Mouse (Mus musculus) ES-E14 (cell line): ENCODE data around the gene Hspb11. TPM values are rescaled to one million over a fixed set of nuclear protein-coding genes. Genes with fewer than 3 reads are reported as not detected.

Source experiments
- DNase-seq: peaks from one replicate; pipeline ENCODE4 v3.0.0-alpha.2; 2013; ENCODE audit warnings: low read depth, low spot score
- H3K27ac ChIP-seq: 2 replicates; pipeline ENCODE4 v1.5.1; 2012; ENCODE audit warnings: low read depth, mild to moderate bottlenecking, low read length, moderate library complexity, mixed read lengths; ENCODE audit not compliant: poor library complexity, insufficient read depth, severe bottlenecking
- H3K36me3 ChIP-seq: 2 replicates; pipeline ENCODE4 v1.6.1; 2012; ENCODE audit warnings: mild to moderate bottlenecking, low read length, moderate library complexity, mixed read lengths; ENCODE audit not compliant: control insufficient read depth, poor library complexity, insufficient read depth, severe bottlenecking
- H3K4me1 ChIP-seq, 2 experiments: fragments of 150-350 bp in 1 of 2; sonication (generic) in 1 of 2; 2 replicates each; pipeline ENCODE4 v1.6.1; 2012; ENCODE audit warnings: low read length in 2 of 2, mild to moderate bottlenecking in 1 of 2, mixed read lengths in 1 of 2; ENCODE audit not compliant: control insufficient read depth in 2 of 2, insufficient read depth in 2 of 2, poor library complexity in 1 of 2
- H3K4me3 ChIP-seq, 2 experiments: fragments of 150-350 bp in 1 of 2; sonication (generic) in 1 of 2; 2 replicates each; pipeline ENCODE4 v1.5.1; 2012; ENCODE audit warnings: low read length in 2 of 2, low read depth in 1 of 2, mild to moderate bottlenecking in 1 of 2, mixed read lengths in 1 of 2; ENCODE audit not compliant: insufficient read depth in 1 of 2, poor library complexity in 1 of 2, severe bottlenecking in 1 of 2
- H3K9ac ChIP-seq: 2 replicates; pipeline ENCODE4 v1.6.1; 2012; ENCODE audit warnings: low read depth, mild to moderate bottlenecking, low read length, mixed read lengths; ENCODE audit not compliant: poor library complexity, insufficient read depth, severe bottlenecking
- H3K9me3 ChIP-seq: fragments of 150-350 bp; sonication (generic); 2 replicates; pipeline ENCODE4 v1.6.1; 2012; ENCODE audit warnings: low read depth, mild to moderate bottlenecking, low read length; ENCODE audit not compliant: control insufficient read depth, insufficient read depth
- CHD2 ChIP-seq: IDR thresholded peaks from 2 replicates; pipeline ENCODE4 v1.6.1; 2014; ENCODE audit warnings: mild to moderate bottlenecking, low read depth, low read length, inconsistent platforms
- HCFC1 ChIP-seq: IDR thresholded peaks from 2 replicates; pipeline ENCODE4 v1.6.1; 2012; ENCODE audit warnings: low read length, inconsistent platforms, borderline replicate concordance; ENCODE audit not compliant: insufficient read depth
- MAFK ChIP-seq: IDR thresholded peaks from 2 replicates; pipeline ENCODE4 v1.6.1; 2014; ENCODE audit warnings: mild to moderate bottlenecking, low read depth, low read length, inconsistent platforms; ENCODE audit not compliant: insufficient read depth
- ZC3H11A ChIP-seq: IDR thresholded peaks from 2 replicates; pipeline ENCODE4 v1.6.1; 2012; ENCODE audit warnings: low read depth, mild to moderate bottlenecking, inconsistent platforms, low read length, borderline replicate concordance
- ZNF384 ChIP-seq: IDR thresholded peaks from 2 replicates; pipeline ENCODE4 v1.6.1; 2012; ENCODE audit warnings: low read depth, low read length, inconsistent platforms
- in situ Hi-C, 2 experiments: fragments of 600-800 bp; cut with MboI; formaldehyde crosslinking; loops; one replicate each; pipeline ENCODE4 v1.15.1; 2025; ENCODE audit warnings: low sequenced_read_pairs in 2 of 2, inconsistent platforms in 1 of 2; ENCODE audit not compliant: unreplicated experiment in 2 of 2
- total RNA-seq: library from RNA; depleted of rRNA; stranded (reverse); fragments of 300-350 nt; gene quantifications from 2 replicates; pipeline ENCODE4 v1.2.3, GENCODE M21; 2012

Gene Hspb11
- total RNA-seq, 1 experiment, result 9.4 TPM

- H3K9ac ChIP-seq, result no peak overlapping the region
- no peak for TF ChIP-seq HCFC1
- TF ChIP-seq MAFK, result no peak
- no peak for TF ChIP-seq CHD2
- TF ChIP-seq ZC3H11A, result no peak
- no peak for TF ChIP-seq ZNF384
- no peaks in the 10 kb centered on the region for H3K4me1 ChIP-seq
- H3K27ac ChIP-seq, result no peak overlapping the region
- no peak for DNase-seq
- in situ Hi-C loops, result no loop called here
- H3K4me3 ChIP-seq, result no peak overlapping the region
- H3K36me3 ChIP-seq, result no peaks in the 10 kb centered on the region
- H3K9me3 ChIP-seq, result no peaks in the 10 kb centered on the region
Observed at GRCm38 (mm10) chr4:107211465-107211864, 41.9 kb upstream of the Hspb11 start.

- no peak overlapping the region for H3K4me3 ChIP-seq
- in situ Hi-C loops, result no loop called here
- TF ChIP-seq ZNF384, result no peak
- TF ChIP-seq HCFC1, result no peak
- no peak for TF ChIP-seq CHD2
- TF ChIP-seq ZC3H11A, result no peak
- no peak for TF ChIP-seq MAFK
- no peaks in the 10 kb centered on the region for H3K4me1 ChIP-seq
- no peaks in the 10 kb centered on the region for H3K36me3 ChIP-seq
- H3K9ac ChIP-seq, result no peak overlapping the region
- H3K9me3 ChIP-seq, result no peaks in the 10 kb centered on the region
- no peak for DNase-seq
- H3K27ac ChIP-seq, result no peak overlapping the region
Observed at GRCm38 (mm10) chr4:107211936-107212335, 41.5 kb upstream of the Hspb11 start.

- Histone ChIP-seq H3K9ac (no peak overlapping the region), H3K9me3 (no peaks in the 10 kb centered on the region), H3K4me3 (no peak overlapping the region), H3K36me3 (no peaks in the 10 kb centered on the region), H3K27ac (no peak overlapping the region), H3K4me1 (no peaks in the 10 kb centered on the region)
- TF ChIP-seq HCFC1, result no peak
- TF ChIP-seq CHD2, result no peak
- no peak for DNase-seq
- in situ Hi-C loops, result no loop called here
Observed at GRCm38 (mm10) chr4:107213279-107214011, 39.9 kb upstream of the Hspb11 start.

GRCm38 (mm10) chr4:107217574-107217973 is 35.8 kb upstream of the Hspb11 start:
- Histone ChIP-seq H3K27ac (no peak overlapping the region), H3K4me3 (no peak overlapping the region), H3K4me1 (no peaks in the 10 kb centered on the region), H3K9ac (no peak overlapping the region), H3K36me3 (no peaks in the 10 kb centered on the region), H3K9me3 (no peaks in the 10 kb centered on the region)
- DNase-seq, result no peak
- in situ Hi-C loops, result no loop called here
- TF ChIP-seq ZC3H11A (no peak), MAFK (no peak), ZNF384 (no peak), HCFC1 (no peak), CHD2 (no peak)

- H3K9ac ChIP-seq, result no peak overlapping the region
- H3K4me3 ChIP-seq, result no peak overlapping the region
- H3K27ac ChIP-seq, result no peak overlapping the region
- in situ Hi-C loops, result no loop called here
- no peaks in the 10 kb centered on the region for H3K36me3 ChIP-seq
- DNase-seq, result no peak
- TF ChIP-seq HCFC1 (no peak), MAFK (no peak), ZNF384 (no peak), CHD2 (no peak), ZC3H11A (no peak)
- no peaks in the 10 kb centered on the region for H3K4me1 ChIP-seq
- H3K9me3 ChIP-seq, result no peaks in the 10 kb centered on the region
Observed at GRCm38 (mm10) chr4:107221524-107221923, 31.9 kb upstream of the Hspb11 start.
